Mouse (Mus musculus) neural tube, embryonic 14.5 days (tissue): ENCODE data around the gene Sdhaf3. TPM values are rescaled to one million over a fixed set of nuclear protein-coding genes. Genes with fewer than 3 reads are reported as not detected.
A peak's percentile ranks its signal among the peaks of the same experiment; 100 is the strongest.
"Not testable (repeated sequence)": the region's sequence is repeated elsewhere in the genome, so short reads cannot be mapped to it uniquely, and the experiment has no call there.

Source experiments
- ATAC-seq: fragments of 200-750 bp; cut with Nextera tagmentation; 2 replicates; pipeline ENCODE4 v1.8.0; 2017; ENCODE audit warnings: low read depth, mild to moderate bottlenecking, moderate TSS enrichment, moderate library complexity
- H3K27ac ChIP-seq: fragments of 300-500 bp; sonication (generic); 2 replicates; pipeline ENCODE4 v1.5.1; 2014; ENCODE audit warnings: low read depth, mild to moderate bottlenecking, control low read depth, low read length, moderate library complexity, mixed read lengths
- H3K27me3 ChIP-seq: fragments of 300-500 bp; sonication (generic); 2 replicates; pipeline ENCODE4 v1.6.1; 2014; ENCODE audit warnings: low read length; ENCODE audit not compliant: control insufficient read depth, insufficient read depth
- H3K36me3 ChIP-seq: fragments of 300-500 bp; sonication (generic); 2 replicates; pipeline ENCODE4 v1.6.1; 2014; ENCODE audit warnings: low read length, mixed read lengths; ENCODE audit not compliant: control insufficient read depth, insufficient read depth
- H3K4me1 ChIP-seq: fragments of 300-500 bp; sonication (generic); 2 replicates; pipeline ENCODE4 v1.6.1; 2014; ENCODE audit warnings: low read length; ENCODE audit not compliant: control insufficient read depth, insufficient read depth
- H3K4me2 ChIP-seq: fragments of 300-500 bp; sonication (generic); 2 replicates; pipeline ENCODE4 v1.6.1; 2014; ENCODE audit warnings: mild to moderate bottlenecking, low read depth, low read length, control low read depth
- H3K4me3 ChIP-seq: fragments of 300-500 bp; sonication (generic); 2 replicates; pipeline ENCODE4 v1.5.1; 2014; ENCODE audit warnings: low read depth, low read length, control low read depth, mixed read lengths
- H3K9ac ChIP-seq: fragments of 300-500 bp; sonication (generic); replicated peaks from 2 replicates; pipeline ENCODE4 v1.6.1; 2014; ENCODE audit warnings: low read depth, mild to moderate bottlenecking, control low read depth, low read length, mixed read lengths
- H3K9me3 ChIP-seq: fragments of 300-500 bp; sonication (generic); 2 replicates; pipeline ENCODE4 v1.6.1; 2016; ENCODE audit warnings: low read length; ENCODE audit not compliant: control insufficient read depth
- WGBS: fragments of 180-500 bp; shearing (Covaris S2); extraction: QIAGEN DNeasy Blood & Tissue Kit; methylation state at CpG from one replicate; pipeline ENCODE4 v1.1.7; 2014; 5-methylcytosine and 5-hydroxymethylcytosine counted together
- polyA plus RNA-seq: library from polyadenylated mRNA; unstranded; fragments of >200 nt; fragmentation: Nextera tagmentation; extraction: Ambion mirVana; gene quantifications from 2 replicates; pipeline ENCODE4 v1.2.1, GENCODE M21; 2014

Gene Sdhaf3
- polyA plus RNA-seq, 1 experiment from 2014 or later: 8.3 TPM

- Histone ChIP-seq H3K27ac (no peak overlapping the region), H3K4me3 (no peak overlapping the region), H3K4me2 (no peak overlapping the region), H3K36me3 (no peaks in the 10 kb centered on the region), H3K4me1 (no peaks in the 10 kb centered on the region), H3K9ac (no peak overlapping the region), H3K9me3 (no peaks in the 10 kb centered on the region), H3K27me3 (no peaks in the 10 kb centered on the region)
- no peak for ATAC-seq
- 59% methylated on average over 2 of the region's 2 CpGs for WGBS
Observed at GRCm38 (mm10) chr6:6940845-6941244, 15.0 kb upstream of the Sdhaf3 start.

DNA sequence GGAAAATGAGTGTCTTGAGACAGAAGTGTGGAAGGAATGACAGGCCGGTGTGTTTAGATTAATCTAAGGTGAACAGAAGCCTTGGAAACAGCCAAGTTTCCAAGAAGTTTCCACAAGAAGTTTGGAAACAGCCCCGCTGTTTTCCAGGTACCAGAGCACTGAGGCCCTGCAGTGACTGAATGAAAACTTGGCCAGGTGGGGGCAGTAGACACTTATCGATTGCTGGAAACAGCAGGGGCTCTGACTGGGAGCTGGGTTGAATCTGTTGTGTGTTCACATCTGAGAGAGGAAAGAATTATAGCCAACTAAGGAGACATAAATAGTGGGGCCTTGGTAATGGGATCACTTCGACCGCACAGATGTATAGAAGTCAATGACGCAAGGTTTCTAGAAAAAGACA is 13.0 kb upstream of the Sdhaf3 start:
- Histone ChIP-seq H3K27ac (no peak overlapping the region), H3K4me3 (no peak overlapping the region), H3K36me3 (no peaks in the 10 kb centered on the region), H3K4me2 (no peak overlapping the region), H3K4me1 (no peaks in the 10 kb centered on the region), H3K9ac (no peak overlapping the region), H3K27me3 (no peaks in the 10 kb centered on the region), H3K9me3 (no peaks in the 10 kb centered on the region)
- 43% methylated on average over 6 of the region's 6 CpGs for WGBS
- no peak; the same call in 1 of the 2 replicates for ATAC-seq

DNA sequence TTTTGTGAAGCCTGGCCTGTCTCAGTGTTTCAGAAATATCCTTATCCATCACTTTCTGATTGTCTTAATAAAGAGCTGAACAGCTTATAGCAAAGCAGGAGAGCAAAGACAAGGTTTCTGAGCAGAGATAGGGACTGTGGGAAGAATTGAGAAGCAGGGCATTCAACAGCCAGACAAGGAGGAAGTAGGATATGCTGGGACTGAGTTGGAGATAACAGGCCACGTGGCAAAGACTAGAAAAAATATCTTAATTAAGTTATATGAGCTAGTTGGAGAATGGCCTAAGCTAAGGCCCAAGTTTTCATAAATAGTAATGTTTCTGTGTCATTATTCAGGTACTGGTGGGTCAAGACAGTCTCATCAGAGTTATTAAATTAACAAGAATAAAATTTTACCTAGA is 8.2 kb upstream of the Sdhaf3 start:
- no peak overlapping the region for H3K4me2 ChIP-seq
- WGBS: 25% methylated on average over 1 of the region's 1 CpGs
- no peak overlapping the region for H3K9ac ChIP-seq
- H3K9me3 ChIP-seq: no peaks in the 10 kb centered on the region
- no peak for ATAC-seq
- H3K27me3 ChIP-seq: no peaks in the 10 kb centered on the region
- no peak overlapping the region for H3K27ac ChIP-seq
- H3K36me3 ChIP-seq: no peaks in the 10 kb centered on the region
- H3K4me1 ChIP-seq: no peaks in the 10 kb centered on the region
- H3K4me3 ChIP-seq: no peak overlapping the region

- no peak overlapping the region for H3K9ac ChIP-seq
- no peaks in the 10 kb centered on the region for H3K36me3 ChIP-seq
- H3K9me3 ChIP-seq: no peaks in the 10 kb centered on the region
- peak; percentile 35 for ATAC-seq
- H3K27ac ChIP-seq: no peak overlapping the region
- peak overlapping the region; percentile 64 for H3K4me3 ChIP-seq
- 43% methylated on average over 6 of the region's 6 CpGs for WGBS
- peaks cover 4% of the 10 kb centered on the region; the same call in 1 of the 2 replicates for H3K4me1 ChIP-seq
- H3K4me2 ChIP-seq: peak overlapping the region; percentile 41
- H3K27me3 ChIP-seq: peaks cover 3% of the 10 kb centered on the region; the same call in 1 of the 2 replicates
Observed at GRCm38 (mm10) chr6:6955395-6955763, 425 bp upstream of the Sdhaf3 start.

DNA sequence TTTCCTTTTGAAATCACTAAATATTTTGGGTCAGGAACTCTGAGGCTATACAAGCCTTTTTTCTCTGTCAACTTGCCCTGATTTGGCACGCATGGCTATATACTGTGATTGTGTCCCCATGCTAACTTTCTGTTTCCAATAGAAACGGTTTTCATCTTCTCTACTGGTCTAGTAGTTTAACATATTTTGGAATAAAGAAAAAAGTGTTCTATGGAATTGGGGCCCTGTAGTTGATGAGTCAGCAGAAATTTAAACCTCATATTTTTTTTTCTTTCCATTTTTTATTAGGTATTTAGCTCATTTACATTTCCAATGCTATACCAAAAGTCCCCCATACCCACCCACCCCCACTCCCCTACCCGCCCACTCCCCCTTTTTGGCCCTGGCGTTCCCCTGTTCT is 3.4 kb downstream of the Sdhaf3 start:
- H3K4me3 ChIP-seq, H3K36me3 ChIP-seq, H3K27me3 ChIP-seq, ATAC-seq, H3K4me2 ChIP-seq, H3K9ac ChIP-seq, H3K9me3 ChIP-seq, H3K27ac ChIP-seq, H3K4me1 ChIP-seq: not testable (repeated sequence)
- 90% methylated on average over 2 of the region's 4 CpGs for WGBS

GRCm38 (mm10) chr6:6997226-6997946 is 41.6 kb downstream of the Sdhaf3 start:
- no peaks in the 10 kb centered on the region for H3K4me1 ChIP-seq
- H3K27ac ChIP-seq: no peak overlapping the region
- H3K9ac ChIP-seq: no peak overlapping the region
- no peaks in the 10 kb centered on the region for H3K36me3 ChIP-seq
- no peak overlapping the region for H3K4me3 ChIP-seq
- 86% methylated on average over 4 of the region's 4 CpGs for WGBS
- H3K27me3 ChIP-seq: no peaks in the 10 kb centered on the region
- H3K9me3 ChIP-seq: no peaks in the 10 kb centered on the region
- ATAC-seq: no peak
- H3K4me2 ChIP-seq: no peak overlapping the region

- WGBS: 84% methylated on average over 1 of the region's 1 CpGs
- no peak for ATAC-seq
- Histone ChIP-seq H3K4me2 (no peak overlapping the region), H3K9ac (no peak overlapping the region), H3K27me3 (no peaks in the 10 kb centered on the region), H3K4me3 (no peak overlapping the region), H3K9me3 (no peaks in the 10 kb centered on the region), H3K4me1 (no peaks in the 10 kb centered on the region), H3K36me3 (no peaks in the 10 kb centered on the region), H3K27ac (no peak overlapping the region)
Observed at GRCm38 (mm10) chr6:6997956-6998355, 42.2 kb downstream of the Sdhaf3 start.

DNA sequence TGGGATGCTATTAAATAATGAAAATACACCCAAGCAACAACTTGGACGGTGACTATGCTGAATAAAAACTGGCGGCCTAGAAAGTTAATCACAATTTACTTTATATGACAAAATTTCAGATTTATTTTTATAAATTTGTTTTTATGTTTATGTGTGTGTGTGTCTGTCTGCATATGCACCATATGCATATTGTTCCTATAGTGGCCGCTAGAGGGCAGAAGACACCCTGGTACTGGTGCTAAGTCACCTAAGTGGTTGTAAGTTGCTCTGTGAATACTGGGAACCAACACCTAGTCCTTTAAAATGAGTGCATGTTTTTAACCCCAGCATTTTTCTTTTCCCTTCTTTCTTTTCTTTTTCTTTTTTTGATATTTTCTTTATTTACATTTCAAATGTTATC is 43.2 kb downstream of the Sdhaf3 start:
- no peaks in the 10 kb centered on the region for H3K9me3 ChIP-seq
- 96% methylated on average over 3 of the region's 3 CpGs for WGBS
- no peak overlapping the region for H3K4me2 ChIP-seq
- no peak for ATAC-seq
- H3K9ac ChIP-seq: no peak overlapping the region
- H3K27me3 ChIP-seq: no peaks in the 10 kb centered on the region
- H3K27ac ChIP-seq: no peak overlapping the region
- H3K4me1 ChIP-seq: no peaks in the 10 kb centered on the region
- H3K36me3 ChIP-seq: no peaks in the 10 kb centered on the region
- H3K4me3 ChIP-seq: no peak overlapping the region

DNA sequence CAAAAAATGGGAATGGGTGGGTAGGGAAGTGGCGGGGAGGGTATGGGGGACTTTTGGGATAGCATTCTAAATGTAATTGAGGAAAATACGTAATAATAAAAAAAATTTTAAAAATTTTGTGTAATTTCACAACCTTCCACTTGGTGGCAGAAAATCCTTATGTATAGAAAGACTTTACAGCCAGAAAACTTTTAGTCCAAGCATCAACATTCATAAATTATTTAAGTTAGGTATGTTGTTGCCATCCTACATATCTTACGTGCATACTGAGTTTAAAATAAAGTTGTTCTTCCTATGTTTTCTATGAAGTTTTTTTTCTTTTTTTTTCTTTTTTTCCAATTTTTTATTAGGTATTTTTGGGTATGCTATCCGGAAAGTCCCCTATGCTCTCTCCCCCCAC is 47.3 kb downstream of the Sdhaf3 start:
- Histone ChIP-seq H3K4me2 (no peak overlapping the region), H3K27me3 (no peaks in the 10 kb centered on the region), H3K4me1 (no peaks in the 10 kb centered on the region), H3K9me3 (no peaks in the 10 kb centered on the region), H3K36me3 (no peaks in the 10 kb centered on the region), H3K4me3 (no peak overlapping the region), H3K9ac (no peak overlapping the region), H3K27ac (no peak overlapping the region)
- WGBS: 78% methylated on average over 4 of the region's 4 CpGs
- 0 out of 2 replicates have a peak, but pooled peaks have one; percentile 54 for ATAC-seq
